Mouse (Mus musculus) frontal cortex, postnatal 10 days (tissue): ENCODE measurements around the gene Capg.

ENCODE experiments used
- DNase-seq, 2 experiments: peaks; one replicate each; pipeline ENCODE4 v3.0.0; 2022; ENCODE audit warnings: low spot score in 2 of 2, mixed read lengths in 1 of 2

Gene Capg

GRCm38 (mm10) chr6:72608662-72609184 is 64.5 kb downstream of the Capg start:
- DNase-seq, result no peak

- no peak for DNase-seq
These were observed 66.1 kb downstream of the Capg start for GRCm38 (mm10) chr6:72610261-72610660.
